Mouse (Mus musculus): ENCODE results near the gene Rapgef4. TPM values are rescaled to one million over a fixed set of nuclear protein-coding genes. Genes with fewer than 3 reads are reported as not detected.
A peak's percentile ranks its signal among the peaks of the same experiment; 100 is the strongest.

The Rapgef4 gene
- polyA plus RNA-seq, 1 experiment from 2014 or later, result 5.0 TPM

DNA sequence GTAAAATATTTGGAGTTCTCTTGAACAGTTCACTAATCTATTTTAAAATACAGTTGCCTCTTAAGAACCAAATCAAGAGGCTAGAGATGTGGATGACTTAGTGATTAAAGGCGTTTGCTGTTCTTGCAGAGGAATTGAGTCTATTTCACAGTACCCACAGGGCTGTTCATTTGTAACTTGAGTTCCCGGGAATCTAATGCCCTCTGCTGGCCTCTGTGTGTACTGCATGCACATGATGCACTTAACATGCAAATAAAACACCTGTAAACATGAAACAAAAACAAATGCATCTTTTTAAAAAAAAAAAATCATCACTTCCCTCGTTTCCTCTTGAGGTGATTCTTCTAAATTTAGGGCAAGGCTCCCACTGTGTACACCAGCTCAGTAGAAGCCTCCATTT is 238.9 kb downstream of the Rapgef4 start:
- Histone ChIP-seq H3K4me3 (ENCODE audit: low read depth, low read length) (no peak overlapping the region), H3K36me3 (ENCODE audit: insufficient read depth, low read length) (no peaks in the 10 kb centered on the region), H3K9me3 (ENCODE audit: low read length) (no peaks in the 10 kb centered on the region), H3K27ac (ENCODE audit: low read length) (no peak overlapping the region), H3K27me3 (replicated peaks; ENCODE audit: insufficient read depth, low read length) (no peaks in the 10 kb centered on the region), H3K9ac (replicated peaks; ENCODE audit: low read depth) (no peak overlapping the region), H3K4me2 (replicated peaks; ENCODE audit: low read depth, low read length) (no peak overlapping the region), H3K4me1 (ENCODE audit: insufficient read depth, low read depth, low read length) (no peaks in the 10 kb centered on the region)
- 16% methylated on average over 3 of the region's 3 CpGs for WGBS
- peak; percentile 56 for DNase-seq (ENCODE audit: low spot score)
- peak; percentile 82 for TF ChIP-seq CTCF (IDR thresholded peaks at IDR 0.05)
- TF ChIP-seq EP300 (IDR thresholded peaks at IDR 0.05), result 0 out of 2 replicates have a peak, but pooled peaks have one; percentile 37
- no peak for ATAC-seq

DNA sequence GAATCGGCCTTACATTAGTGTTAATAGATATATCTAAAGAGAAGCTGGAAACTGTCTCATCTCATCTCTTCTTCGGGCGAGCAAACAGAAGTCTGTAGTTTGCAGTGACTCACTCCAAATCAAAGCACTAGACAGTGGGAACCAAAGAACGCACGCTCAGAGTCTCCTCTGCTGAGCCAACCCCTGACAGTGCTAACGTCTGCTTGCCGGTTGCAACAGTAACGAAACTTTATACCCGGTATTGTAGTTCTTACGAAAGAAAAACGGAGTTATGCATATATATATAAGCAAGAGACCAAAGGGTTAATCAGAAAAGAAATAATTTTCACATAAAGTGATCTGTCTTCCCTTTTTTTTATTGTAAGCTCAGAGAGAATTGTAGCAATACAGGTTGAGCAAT is 240.2 kb downstream of the Rapgef4 start:
- WGBS, result 67% methylated on average over 11 of the region's 11 CpGs
- Histone ChIP-seq H3K9ac (replicated peaks; ENCODE audit: low read depth) (no peak overlapping the region), H3K4me3 (ENCODE audit: low read depth, low read length) (no peak overlapping the region), H3K27me3 (replicated peaks; ENCODE audit: insufficient read depth, low read length) (no peaks in the 10 kb centered on the region), H3K36me3 (ENCODE audit: insufficient read depth, low read length) (no peaks in the 10 kb centered on the region), H3K27ac (ENCODE audit: low read length) (no peak overlapping the region), H3K4me2 (replicated peaks; ENCODE audit: low read depth, low read length) (no peak overlapping the region), H3K4me1 (ENCODE audit: insufficient read depth, low read depth, low read length) (no peaks in the 10 kb centered on the region), H3K9me3 (ENCODE audit: low read length) (no peaks in the 10 kb centered on the region)
- TF ChIP-seq EP300 (IDR thresholded peaks at IDR 0.05) (no peak), CTCF (IDR thresholded peaks at IDR 0.05) (no peak)
- DNase-seq (ENCODE audit: low spot score), result peak; percentile 19
- no peak for ATAC-seq

DNA sequence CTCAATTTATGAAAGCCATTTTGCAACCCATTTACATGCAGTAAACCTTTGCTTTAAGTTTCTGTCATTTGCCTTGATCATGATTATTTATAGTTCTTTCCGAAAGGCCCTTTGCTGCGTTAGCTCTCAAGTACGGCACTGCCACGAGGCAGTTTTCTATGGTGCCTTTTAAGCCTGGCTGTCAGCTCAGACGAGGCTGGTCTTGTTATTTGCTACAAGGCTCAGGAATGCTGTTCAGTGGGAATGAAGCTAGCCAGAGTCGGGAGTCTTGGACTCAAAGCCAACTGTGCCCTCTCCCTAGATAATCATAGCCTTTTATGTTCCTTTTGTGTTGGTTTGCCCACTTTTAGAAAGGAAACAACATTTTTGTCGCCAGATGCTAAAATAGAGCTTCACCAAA is 240.7 kb downstream of the Rapgef4 start:
- H3K27me3 ChIP-seq (replicated peaks; ENCODE audit: insufficient read depth, low read length), result no peaks in the 10 kb centered on the region
- 23% methylated on average over 7 of the region's 7 CpGs for WGBS
- peak; percentile 32 for DNase-seq (ENCODE audit: low spot score)
- H3K4me3 ChIP-seq (ENCODE audit: low read depth, low read length), result no peak overlapping the region
- no peaks in the 10 kb centered on the region for H3K4me1 ChIP-seq (ENCODE audit: insufficient read depth, low read depth, low read length)
- TF ChIP-seq EP300 (IDR thresholded peaks at IDR 0.05), result no peak
- no peak for TF ChIP-seq CTCF (IDR thresholded peaks at IDR 0.05)
- ATAC-seq, result no peak
- no peak overlapping the region for H3K9ac ChIP-seq (replicated peaks; ENCODE audit: low read depth)
- no peak overlapping the region for H3K4me2 ChIP-seq (replicated peaks; ENCODE audit: low read depth, low read length)
- no peak overlapping the region for H3K27ac ChIP-seq (ENCODE audit: low read length)
- no peaks in the 10 kb centered on the region for H3K9me3 ChIP-seq (ENCODE audit: low read length)
- no peaks in the 10 kb centered on the region for H3K36me3 ChIP-seq (ENCODE audit: insufficient read depth, low read length)

DNA sequence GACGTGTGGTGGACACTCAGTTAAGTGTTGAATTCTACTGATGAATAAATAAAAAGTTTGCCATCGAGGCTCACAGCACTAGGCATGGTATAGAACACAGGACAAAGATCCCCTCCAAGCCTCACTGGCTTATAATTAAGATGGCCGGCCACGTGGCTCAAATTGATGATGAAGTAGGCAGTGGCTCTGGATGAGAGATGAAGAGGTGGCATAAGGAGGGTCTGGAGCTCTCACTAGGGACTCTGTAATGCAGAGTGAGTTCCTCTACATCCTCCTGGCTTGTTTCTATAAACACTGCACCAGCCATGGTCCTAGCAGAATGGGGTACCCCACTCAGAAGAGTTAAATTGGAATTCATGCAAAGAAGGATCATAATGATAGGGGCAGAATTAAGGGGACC is 241.2 kb downstream of the Rapgef4 start:
- ATAC-seq (no peak), DNase-seq (ENCODE audit: low spot score) (no peak)
- Histone ChIP-seq H3K9ac (replicated peaks; ENCODE audit: low read depth) (no peak overlapping the region), H3K4me2 (replicated peaks; ENCODE audit: low read depth, low read length) (no peak overlapping the region), H3K27ac (ENCODE audit: low read length) (no peak overlapping the region), H3K36me3 (ENCODE audit: insufficient read depth, low read length) (no peaks in the 10 kb centered on the region), H3K4me3 (ENCODE audit: low read depth, low read length) (no peak overlapping the region), H3K9me3 (ENCODE audit: low read length) (no peaks in the 10 kb centered on the region), H3K4me1 (ENCODE audit: insufficient read depth, low read depth, low read length) (no peaks in the 10 kb centered on the region), H3K27me3 (replicated peaks; ENCODE audit: insufficient read depth, low read length) (no peaks in the 10 kb centered on the region)
- TF ChIP-seq EP300 (IDR thresholded peaks at IDR 0.05) (no peak), CTCF (IDR thresholded peaks at IDR 0.05) (no peak)
- 71% methylated on average over 4 of the region's 4 CpGs for WGBS

DNA sequence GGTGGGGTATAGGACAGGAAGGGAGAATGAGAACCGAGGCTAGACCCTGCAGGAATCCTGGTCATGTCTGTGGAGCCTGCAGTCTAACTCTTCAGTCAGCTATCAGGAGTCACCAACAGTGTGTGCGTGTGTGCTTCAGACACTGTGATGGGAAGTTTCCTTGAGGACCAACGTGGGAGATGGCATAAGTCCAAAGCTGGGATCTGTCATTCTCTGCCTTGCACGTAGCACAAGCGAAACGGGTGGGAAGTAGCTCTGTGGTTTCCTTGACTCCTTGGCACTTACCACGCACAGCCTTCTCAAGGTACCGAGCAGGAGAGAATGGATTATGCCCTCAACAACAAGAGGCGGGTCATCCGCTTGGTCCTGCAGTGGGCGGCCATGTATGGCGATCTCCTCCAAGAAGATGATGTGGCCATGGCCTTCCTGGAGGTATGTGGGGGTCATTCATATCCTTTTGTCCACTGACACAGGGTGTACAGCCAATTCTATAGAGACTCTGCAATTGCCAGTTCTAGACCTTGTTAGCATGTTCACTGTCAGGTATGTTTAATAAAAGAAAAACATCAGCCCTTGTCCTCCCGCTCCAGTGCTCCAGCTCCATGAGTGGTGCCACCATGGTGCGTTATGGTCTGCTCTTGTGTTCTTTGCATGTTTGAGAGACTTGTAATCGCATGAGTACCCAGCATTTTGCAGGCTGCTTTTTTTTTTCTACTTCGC is 241.9 kb downstream of the Rapgef4 start:
- ATAC-seq, result no peak
- WGBS, result 77% methylated on average over 16 of the region's 16 CpGs
- H3K27ac ChIP-seq (ENCODE audit: low read length), result no peak overlapping the region
- DNase-seq (ENCODE audit: low spot score), result no peak
- H3K9ac ChIP-seq (replicated peaks; ENCODE audit: low read depth), result no peak overlapping the region
- no peaks in the 10 kb centered on the region for H3K9me3 ChIP-seq (ENCODE audit: low read length)
- no peaks in the 10 kb centered on the region for H3K27me3 ChIP-seq (replicated peaks; ENCODE audit: insufficient read depth, low read length)
- TF ChIP-seq CTCF (IDR thresholded peaks at IDR 0.05), result no peak
- no peak for TF ChIP-seq EP300 (IDR thresholded peaks at IDR 0.05)
- no peak overlapping the region for H3K4me3 ChIP-seq (ENCODE audit: low read depth, low read length)
- no peak overlapping the region for H3K4me2 ChIP-seq (replicated peaks; ENCODE audit: low read depth, low read length)
- no peaks in the 10 kb centered on the region for H3K4me1 ChIP-seq (ENCODE audit: insufficient read depth, low read depth, low read length)
- H3K36me3 ChIP-seq (ENCODE audit: insufficient read depth, low read length), result no peaks in the 10 kb centered on the region

DNA sequence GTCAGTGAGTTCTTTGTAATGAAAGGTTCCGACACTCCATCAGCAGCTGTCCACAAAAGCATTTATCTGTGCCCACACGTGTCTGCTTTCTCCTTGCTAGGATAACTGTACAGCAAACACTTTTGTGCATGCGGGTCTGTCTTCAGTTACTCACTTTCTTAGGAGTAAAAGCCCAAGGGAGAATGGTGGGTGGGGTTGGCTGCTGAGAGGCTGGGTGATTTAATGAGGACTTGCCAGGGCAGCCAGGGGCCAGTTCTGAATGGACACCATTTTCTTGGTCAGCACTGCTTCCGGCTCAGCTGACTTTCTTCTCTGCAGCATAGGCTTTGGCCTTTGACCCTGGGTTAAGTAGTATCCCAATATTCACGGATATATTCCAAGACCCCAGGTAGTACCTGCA is 242.4 kb downstream of the Rapgef4 start:
- Histone ChIP-seq H3K27ac (ENCODE audit: low read length) (no peak overlapping the region), H3K4me3 (ENCODE audit: low read depth, low read length) (no peak overlapping the region), H3K4me1 (ENCODE audit: insufficient read depth, low read depth, low read length) (no peaks in the 10 kb centered on the region), H3K27me3 (replicated peaks; ENCODE audit: insufficient read depth, low read length) (no peaks in the 10 kb centered on the region), H3K9me3 (ENCODE audit: low read length) (no peaks in the 10 kb centered on the region), H3K9ac (replicated peaks; ENCODE audit: low read depth) (no peak overlapping the region), H3K36me3 (ENCODE audit: insufficient read depth, low read length) (no peaks in the 10 kb centered on the region), H3K4me2 (replicated peaks; ENCODE audit: low read depth, low read length) (no peak overlapping the region)
- TF ChIP-seq EP300 (IDR thresholded peaks at IDR 0.05) (no peak), CTCF (IDR thresholded peaks at IDR 0.05) (no peak)
- WGBS, result 73% methylated on average over 5 of the region's 5 CpGs
- no peak for DNase-seq (ENCODE audit: low spot score)
- no peak for ATAC-seq

Data from lung, postnatal 0 days (tissue).